Mouse (Mus musculus): ENCODE measurements at regions not wholly inside any gene's neighbourhood (a gene's known extent, or its start where the extent isn't known, plus 50 kb on each side); places are given as distances from the start of the nearest gene placed in this dataset.

- no peak for DNase-seq (ENCODE audit: low read depth, low spot score)
Measured at GRCm38 (mm10) chr19:37492572-37492971, 57.6 kb upstream of the Exoc6 start.

DNA sequence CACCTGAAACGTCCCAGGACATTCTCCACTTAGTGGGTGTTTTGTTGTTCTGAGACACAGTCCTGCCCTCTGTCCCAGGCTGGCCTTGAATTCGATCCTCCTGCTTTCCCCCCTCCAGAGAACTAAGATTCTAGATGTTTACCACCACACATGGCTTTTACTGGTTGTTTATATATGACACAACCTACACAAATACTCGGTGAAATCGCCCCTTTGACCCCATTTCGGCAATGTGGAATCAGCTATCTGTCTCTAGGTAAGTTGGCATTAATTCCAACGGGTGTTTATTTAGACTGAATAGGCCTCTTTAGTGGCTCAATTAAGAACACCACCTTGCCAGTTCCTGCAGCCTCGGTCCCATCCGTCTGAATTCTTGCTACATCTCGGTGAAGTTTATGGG, 56.8 kb upstream of the Exoc6 start:
- no peak for DNase-seq (ENCODE audit: low read depth, low spot score)

- DNase-seq (ENCODE audit: low read depth, low spot score): peak; percentile 86
Measured at GRCm38 (mm10) chr19:37493921-37494485, 56.2 kb upstream of the Exoc6 start.

DNA sequence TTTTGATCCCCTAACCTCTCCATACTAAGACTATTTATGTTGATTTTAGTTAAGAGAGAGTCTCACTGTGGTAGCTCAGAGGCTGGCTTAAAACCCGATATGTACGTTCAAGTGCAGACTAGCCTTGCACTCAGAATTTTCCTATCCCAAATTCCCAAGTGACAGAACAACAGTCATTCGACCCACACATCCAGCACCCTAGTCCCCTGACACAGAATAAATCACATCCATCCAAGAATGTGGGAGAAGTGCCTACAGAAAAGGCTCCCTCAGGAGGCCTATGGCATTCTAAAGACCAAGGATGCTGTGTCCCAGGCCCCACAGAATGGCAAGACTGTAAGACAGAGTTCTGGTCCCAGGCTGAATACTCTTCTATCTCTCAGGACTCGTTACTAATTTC, 55.4 kb upstream of the Exoc6 start:
- DNase-seq (ENCODE audit: low read depth, low spot score): peak; percentile 32

DNA sequence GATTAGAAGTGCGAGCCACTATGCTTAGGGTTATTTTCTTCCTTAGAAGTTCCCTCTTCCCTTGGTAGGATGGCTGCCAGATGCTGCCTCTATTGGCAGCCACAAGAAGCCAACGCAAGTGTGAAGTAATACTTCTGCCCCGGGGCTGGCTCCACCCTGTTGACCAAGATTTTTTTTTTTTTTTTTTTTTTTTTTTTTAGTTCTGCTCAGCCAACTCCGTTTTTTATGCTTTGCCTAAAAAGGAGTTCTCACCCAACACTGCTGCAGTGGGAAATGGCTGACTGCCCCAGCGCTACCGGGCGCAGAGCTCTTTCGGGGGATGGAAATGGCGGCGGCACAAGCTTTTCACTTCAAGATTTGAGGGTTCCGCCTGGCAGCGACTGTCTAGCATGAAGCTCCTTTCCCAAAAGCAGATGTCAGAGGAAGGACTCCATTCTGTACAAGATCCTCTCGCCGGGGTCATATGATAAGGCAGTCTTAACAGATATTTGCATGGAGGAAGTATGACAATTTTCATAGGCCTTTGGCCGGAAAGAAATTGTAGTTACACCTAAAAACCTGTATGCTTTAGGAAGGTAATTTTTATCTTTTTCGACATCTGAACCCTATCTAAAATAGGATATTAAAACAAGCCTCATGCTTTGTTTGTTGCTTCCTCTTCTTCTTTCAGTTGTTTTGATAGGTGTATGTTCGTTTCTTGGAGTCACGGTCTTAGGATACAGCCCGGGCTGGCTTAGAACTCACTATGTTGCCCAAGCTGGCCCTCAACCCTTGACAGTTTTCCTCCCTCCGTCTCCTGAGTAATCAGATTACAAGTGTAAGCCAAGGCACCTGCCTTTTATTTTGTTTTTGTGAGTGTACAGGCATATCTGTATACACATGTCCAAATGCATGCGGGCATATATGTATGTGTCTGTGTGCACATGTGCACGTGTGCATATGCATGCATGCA, 54.6 kb upstream of the Exoc6 start:
- peak; percentile 87 for DNase-seq (ENCODE audit: low read depth, low spot score)

DNA sequence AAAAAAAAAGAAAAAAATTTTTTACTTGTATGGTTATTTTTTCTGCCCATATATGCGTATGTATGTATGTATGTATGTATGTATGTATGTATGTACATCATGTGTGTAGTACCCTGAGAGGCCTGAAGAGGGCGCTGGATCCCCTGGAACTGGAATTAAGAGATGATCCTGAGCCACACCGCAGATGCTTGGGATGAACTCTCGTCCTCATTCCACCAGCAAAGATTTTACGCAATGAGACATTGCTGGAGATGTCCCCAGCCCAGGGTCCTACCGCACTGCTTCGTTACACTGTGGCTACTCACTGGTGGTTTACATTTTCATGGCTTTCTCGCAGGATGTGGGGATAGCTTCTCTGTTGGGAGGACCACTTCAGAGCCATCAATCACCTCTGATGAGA, 53.5 kb upstream of the Exoc6 start:
- DNase-seq (ENCODE audit: low read depth, low spot score): no peak

DNA sequence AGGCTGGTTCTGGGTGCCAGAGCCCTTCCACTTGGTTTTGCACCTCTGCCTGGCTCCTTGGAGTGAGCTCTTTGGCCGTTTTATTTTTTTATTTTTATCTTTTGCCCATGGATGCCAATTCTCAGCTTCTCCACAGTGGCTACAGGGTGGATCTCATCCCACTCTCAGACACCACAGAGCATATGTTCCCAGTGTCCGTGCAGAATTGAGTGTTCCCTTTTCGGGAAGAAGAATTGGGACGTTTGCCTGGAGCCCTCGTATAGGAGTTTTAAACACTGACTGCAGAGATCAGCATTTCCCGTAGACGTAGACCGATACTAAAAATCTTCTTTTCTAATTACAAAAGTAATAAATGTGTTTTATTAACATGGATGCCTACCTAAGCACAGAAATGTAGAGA, 53.1 kb upstream of the Exoc6 start:
- DNase-seq (ENCODE audit: low read depth, low spot score): no peak

GRCm38 (mm10) chr19:37498438-37498837, 51.8 kb upstream of the Exoc6 start:
- DNase-seq (ENCODE audit: low read depth, low spot score): no peak

Data from A20 (cell line).